ENCODE assay signal across 23 mouse cellular contexts in the genomic region with DNA sequence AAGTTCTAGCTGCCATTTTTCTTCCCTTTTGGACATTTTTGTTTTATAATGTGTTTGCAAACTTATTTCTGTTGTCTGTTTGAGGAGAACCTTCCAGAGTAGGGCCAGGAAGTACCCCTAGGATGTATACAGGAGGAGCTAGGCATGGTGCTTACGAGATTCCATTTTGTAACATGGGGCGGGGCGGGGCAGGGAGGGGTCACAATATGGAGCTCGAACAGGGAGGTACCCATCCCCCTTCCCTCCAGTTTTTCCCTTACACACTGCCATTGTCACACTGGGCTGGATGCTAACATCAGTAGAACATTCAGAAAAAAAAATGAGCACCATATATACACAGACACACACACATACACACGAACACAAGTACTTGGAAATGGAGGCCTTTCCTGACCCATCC.
DNase-seq lines count a peak whose midpoint lies in the region; ATAC-seq lines count a peak whose summit lies in the region.
"Had no signal": no experiment of that assay in that cellular context is flagged by ENCODE, and none has a peak within 500 bp of the region (broad histone marks: within the 10 kb centered on the region; RNA-seq: fewer than 3 reads in every experiment).

No protein-coding gene starts in this region.

- H3K9ac ChIP-seq in heart, embryonic 11.5 days (ENCODE audit: low read depth, low read length): no peak overlapping the region
- peak overlapping the region; percentile 13 for H3K9ac ChIP-seq in liver, embryonic 12.5 days
- peak overlapping the region; percentile 17; the same call in 1 of the 2 replicates for H3K9ac ChIP-seq in liver, embryonic 16.5 days (ENCODE audit: low read depth, low read length)
- no peak overlapping the region for H3K9ac ChIP-seq in hindbrain, embryonic 11.5 days (ENCODE audit: low read depth, low read length)
- H3K9ac ChIP-seq: embryonic facial prominence, embryonic 13.5 days; heart, embryonic 13.5 days; hindbrain, embryonic 14.5 days had no signal

- DNase-seq in cerebellum, adult 11-12 months: no peak
- DNase-seq in heart, adult 9 months (ENCODE audit: low spot score in 2 of 2): no peak
- no peak for DNase-seq in hindbrain, embryonic 11.5 days (ENCODE audit: low spot score)
- no peak for DNase-seq in layer of hippocampus, adult 18-20 months (ENCODE audit: low spot score in 2 of 2)
- DNase-seq: adrenal gland, adult 8-10 months; adrenal gland, postnatal 36 days; B cell, adult 2 months; cerebellum, adult 11 months; cerebellum, adult 9-10 months; cerebellum, postnatal 25 days; gastrocnemius, postnatal 10 days; heart, adult 18-20 months; heart, postnatal 4 days had no signal

- H3K4me3 ChIP-seq in heart, embryonic 11.5 days (ENCODE audit: low read depth, low read length): no peak overlapping the region
- no peak overlapping the region for H3K4me3 ChIP-seq in liver, embryonic 12.5 days
- H3K4me3 ChIP-seq in liver, embryonic 16.5 days (ENCODE audit: low read depth, low read length): no peak overlapping the region
- H3K4me3 ChIP-seq in hindbrain, embryonic 11.5 days (ENCODE audit: low read depth, low read length): no peak overlapping the region
- H3K4me3 ChIP-seq: embryonic facial prominence, embryonic 13.5 days; forebrain, embryonic 10.5 days; heart, embryonic 13.5 days had no signal

- no peaks in the 10 kb centered on the region for H3K27me3 ChIP-seq in heart, embryonic 11.5 days (ENCODE audit: control insufficient read depth, insufficient read depth, low read length)
- no peaks in the 10 kb centered on the region for H3K27me3 ChIP-seq in liver, embryonic 12.5 days (replicated peaks)
- H3K27me3 ChIP-seq in liver, embryonic 16.5 days (ENCODE audit: control insufficient read depth, insufficient read depth, low read depth, low read length): no peaks in the 10 kb centered on the region
- no peaks in the 10 kb centered on the region for H3K27me3 ChIP-seq in hindbrain, embryonic 11.5 days (ENCODE audit: control insufficient read depth, insufficient read depth, low read length)
- H3K27me3 ChIP-seq: embryonic facial prominence, embryonic 13.5 days; heart, embryonic 13.5 days had no signal

- no peaks in the 10 kb centered on the region for H3K9me3 ChIP-seq in heart, embryonic 11.5 days (replicated peaks; ENCODE audit: control insufficient read depth, low read length)
- H3K9me3 ChIP-seq in liver, embryonic 12.5 days (replicated peaks): no peaks in the 10 kb centered on the region
- no peaks in the 10 kb centered on the region for H3K9me3 ChIP-seq in liver, embryonic 16.5 days (replicated peaks; ENCODE audit: control insufficient read depth, low read length)
- no peaks in the 10 kb centered on the region for H3K9me3 ChIP-seq in hindbrain, embryonic 11.5 days (ENCODE audit: control insufficient read depth, low read length)
- H3K9me3 ChIP-seq: embryonic facial prominence, embryonic 13.5 days; heart, embryonic 13.5 days had no signal

- H3K27ac ChIP-seq in heart, embryonic 11.5 days (ENCODE audit: low read depth, low read length): no peak overlapping the region
- peak overlapping the region; percentile 96 for H3K27ac ChIP-seq in liver, embryonic 12.5 days
- peak overlapping the region; percentile 98 for H3K27ac ChIP-seq in liver, embryonic 16.5 days (ENCODE audit: low read length)
- H3K27ac ChIP-seq in hindbrain, embryonic 11.5 days (ENCODE audit: low read depth, low read length): no peak overlapping the region
- H3K27ac ChIP-seq: embryonic facial prominence, embryonic 13.5 days; forebrain, embryonic 10.5 days; heart, embryonic 13.5 days; hindbrain, embryonic 14.5 days had no signal

- WGBS in heart, embryonic 11.5 days (ENCODE audit: insufficient replicate concordance): 79% methylated on average over 5 of the region's 5 CpGs
- 74% methylated on average over 5 of the region's 5 CpGs for WGBS in liver, embryonic 12.5 days (ENCODE audit: insufficient replicate concordance)
- WGBS in liver, embryonic 16.5 days (ENCODE audit: insufficient replicate concordance): 66% methylated on average over 5 of the region's 5 CpGs
- WGBS in hindbrain, embryonic 11.5 days: 90% methylated on average over 5 of the region's 5 CpGs

- no peak overlapping the region for H3K4me2 ChIP-seq in heart, embryonic 11.5 days
- peak overlapping the region; percentile 66 for H3K4me2 ChIP-seq in liver, embryonic 12.5 days
- peak overlapping the region; percentile 57 for H3K4me2 ChIP-seq in liver, embryonic 16.5 days (ENCODE audit: low read depth, low read length)
- no peak overlapping the region for H3K4me2 ChIP-seq in hindbrain, embryonic 11.5 days (replicated peaks; ENCODE audit: low read depth, low read length)
- H3K4me2 ChIP-seq: embryonic facial prominence, embryonic 13.5 days; heart, embryonic 13.5 days; hindbrain, embryonic 14.5 days had no signal

- ATAC-seq in cerebellum, adult (ENCODE audit: insufficient number of reproducible peaks, low FRiP score, low TSS enrichment): 0 out of 2 replicates have a peak, but pooled peaks have one; percentile 10
- ATAC-seq in heart, embryonic 11.5 days (replicated peaks; ENCODE audit: insufficient number of reproducible peaks, low FRiP score, low TSS enrichment): 0 out of 2 replicates have a peak, but pooled peaks have one; percentile 10
- peak; percentile 50 for ATAC-seq in liver, embryonic 12.5 days
- ATAC-seq in liver, embryonic 16.5 days (ENCODE audit: low read depth): no peak
- no peak for ATAC-seq in hindbrain, embryonic 11.5 days (ENCODE audit: low FRiP score)
- ATAC-seq: CD4-positive, CD25-positive, alpha-beta regulatory T cell, adult 4 months; forebrain, embryonic 16.5 days had no signal

- peaks cover 8% of the 10 kb centered on the region; the same call in 1 of the 2 replicates for H3K36me3 ChIP-seq in heart, embryonic 11.5 days (ENCODE audit: control insufficient read depth, insufficient read depth, low read length)
- H3K36me3 ChIP-seq in liver, embryonic 12.5 days: peaks cover 38% of the 10 kb centered on the region
- peaks cover 11% of the 10 kb centered on the region for H3K36me3 ChIP-seq in liver, embryonic 16.5 days (ENCODE audit: control insufficient read depth, insufficient read depth)
- H3K36me3 ChIP-seq in hindbrain, embryonic 11.5 days (ENCODE audit: control insufficient read depth, insufficient read depth, low read length): no peaks in the 10 kb centered on the region

- H3K4me1 ChIP-seq in heart, embryonic 11.5 days (ENCODE audit: control insufficient read depth, insufficient read depth, low read length): peaks cover 4% of the 10 kb centered on the region; the same call in 1 of the 2 replicates
- peaks cover 67% of the 10 kb centered on the region for H3K4me1 ChIP-seq in liver, embryonic 12.5 days
- H3K4me1 ChIP-seq in liver, embryonic 16.5 days (ENCODE audit: control insufficient read depth, low read depth, low read length): peaks cover 50% of the 10 kb centered on the region
- peaks cover 3% of the 10 kb centered on the region; the same call in 1 of the 2 replicates for H3K4me1 ChIP-seq in hindbrain, embryonic 11.5 days (replicated peaks; ENCODE audit: control insufficient read depth, insufficient read depth, low read length)
- H3K4me1 ChIP-seq: embryonic facial prominence, embryonic 13.5 days had no signal

Comparison
In these comparisons a context has a peak if more than half of its experiments do, and no peak if none do; other contexts are left out.
1. ATAC-seq: peak in cerebellum, adult (single experiment), heart, embryonic 11.5 days (single experiment) and liver, embryonic 12.5 days (single experiment); none in liver, embryonic 16.5 days (single experiment) and hindbrain, embryonic 11.5 days (single experiment).
2. H3K27ac ChIP-seq: peak in liver, embryonic 12.5 days (single experiment) and liver, embryonic 16.5 days (single experiment); none in heart, embryonic 11.5 days (single experiment) and hindbrain, embryonic 11.5 days (single experiment).
3. H3K4me2 ChIP-seq: peak in liver, embryonic 12.5 days (single experiment) and liver, embryonic 16.5 days (single experiment); none in heart, embryonic 11.5 days (single experiment) and hindbrain, embryonic 11.5 days (single experiment).
4. H3K9ac ChIP-seq: peak in liver, embryonic 12.5 days (single experiment) and liver, embryonic 16.5 days (single experiment); none in heart, embryonic 11.5 days (single experiment) and hindbrain, embryonic 11.5 days (single experiment).